Mouse (Mus musculus) gastrocnemius, postnatal 14 days (tissue): ENCODE results near the gene S100a16. TPM values are rescaled to one million over a fixed set of nuclear protein-coding genes. Genes with fewer than 3 reads are reported as not detected.
A peak's percentile ranks its signal among the peaks of the same experiment; 100 is the strongest.

Source experiments
- DNase-seq: peaks from one replicate; pipeline ENCODE4 v3.0.0; 2021; ENCODE audit warnings: mixed read lengths
- intact Hi-C: fragments of 180-260 bp; cut with DNase I; formaldehyde crosslinking; loops from one replicate; pipeline ENCODE4 v1.15.1; 2025; ENCODE audit warnings: low total_unique reads
- total RNA-seq, 2 experiments: library from RNA; stranded (reverse); gene quantifications; 2 replicates each; pipeline ENCODE4 v1.2.3; 2021

Gene S100a16
- total RNA-seq, 2 experiments from 2014 or later: 79.5 to 106 TPM

- intact Hi-C loops: no loop called here
- peak; percentile 74 for DNase-seq
Measured at GRCm38 (mm10) chr3:90514691-90515090, 22.4 kb upstream of the S100a16 start.

GRCm38 (mm10) chr3:90515242-90515641 lies 21.8 kb upstream of the S100a16 start:
- intact Hi-C loops: no loop called here
- peak; percentile 45 for DNase-seq

- no peak for DNase-seq
- intact Hi-C loops: no loop called here
Measured at GRCm38 (mm10) chr3:90515789-90516188, 21.3 kb upstream of the S100a16 start.

- no peak for DNase-seq
- intact Hi-C loops: no loop called here
Measured at GRCm38 (mm10) chr3:90517711-90518110, 19.3 kb upstream of the S100a16 start.

GRCm38 (mm10) chr3:90525421-90525820 lies 11.6 kb upstream of the S100a16 start:
- DNase-seq: peak; percentile 62
- intact Hi-C loops: loop anchor here (5.0 kb wide), 2 partner anchors 57 to 92 kb away; no protein-coding TSS in a partner anchor

GRCm38 (mm10) chr3:90526076-90526475 lies 11.0 kb upstream of the S100a16 start:
- intact Hi-C loops: loop anchor here (5.0 kb wide), 2 partner anchors 56 to 91 kb away; no protein-coding TSS in a partner anchor
- DNase-seq: no peak

GRCm38 (mm10) chr3:90526580-90526979 lies 10.5 kb upstream of the S100a16 start, which contains the start of gene S100a14:
TSS of gene S100a14 (plus strand) at chr3:90526856.
- intact Hi-C loops: loop anchor here (5.0 kb wide), 2 partner anchors 56 to 91 kb away; no protein-coding TSS in a partner anchor

GRCm38 (mm10) chr3:90527291-90527873 lies 9.7 kb upstream of the S100a16 start:
- no peak for DNase-seq
- intact Hi-C loops: loop anchor here (5.0 kb wide), 2 partner anchors 55 to 90 kb away; no protein-coding TSS in a partner anchor

More at GRCm38 (mm10) chr3:90526580-90526979, 10.5 kb upstream of the S100a16 start, which contains the start of gene S100a14:
- peak; percentile 32 for DNase-seq

- intact Hi-C loops: no loop called here
- DNase-seq: no peak
Measured at GRCm38 (mm10) chr3:90531713-90532112, 5.3 kb upstream of the S100a16 start.

- no peak for DNase-seq
- intact Hi-C loops: no loop called here
Measured at GRCm38 (mm10) chr3:90535446-90535845, 1.6 kb upstream of the S100a16 start.

- intact Hi-C loops: no loop called here
- no peak for DNase-seq
Measured at GRCm38 (mm10) chr3:90537905-90538296, 847 bp downstream of the S100a16 start.

GRCm38 (mm10) chr3:90540904-90541303 lies 3.9 kb downstream of the S100a16 start:
- intact Hi-C loops: no loop called here
- no peak for DNase-seq

- intact Hi-C loops: no loop called here
Measured at GRCm38 (mm10) chr3:90549676-90550420, 12.8 kb downstream of the S100a16 start.

GRCm38 (mm10) chr3:90550421-90550790 lies 13.4 kb downstream of the S100a16 start:
- DNase-seq: no peak
- intact Hi-C loops: no loop called here

More at GRCm38 (mm10) chr3:90549676-90550420, 12.8 kb downstream of the S100a16 start:
- no peak for DNase-seq

GRCm38 (mm10) chr3:90552231-90552630 lies 15.2 kb downstream of the S100a16 start:
- intact Hi-C loops: no loop called here
- no peak for DNase-seq

- peak; percentile 56 for DNase-seq
- intact Hi-C loops: no loop called here
Measured at GRCm38 (mm10) chr3:90555954-90556353, 18.9 kb downstream of the S100a16 start.

- no peak for DNase-seq
- intact Hi-C loops: no loop called here
Measured at GRCm38 (mm10) chr3:90560008-90560628, 23.1 kb downstream of the S100a16 start, which contains the start of gene S100a3. TSS of gene S100a3 (plus strand) at chr3:90560578.

- peak; percentile 48 for DNase-seq
- intact Hi-C loops: no loop called here
Measured at GRCm38 (mm10) chr3:90574691-90575090, 37.6 kb downstream of the S100a16 start.

GRCm38 (mm10) chr3:90575320-90575719 lies 38.3 kb downstream of the S100a16 start:
- intact Hi-C loops: no loop called here
- DNase-seq: no peak

- DNase-seq: no peak
- intact Hi-C loops: no loop called here
Measured at GRCm38 (mm10) chr3:90576351-90577001, 39.4 kb downstream of the S100a16 start.
